Mouse (Mus musculus): ENCODE measurements around the gene Kdm2a. TPM values are rescaled to one million over a fixed set of nuclear protein-coding genes. Genes with fewer than 3 reads are reported as not detected.
A peak's percentile ranks its signal among the peaks of the same experiment; 100 is the strongest.

Kdm2a gene
- total RNA-seq (2021), result 10 to 100 TPM; 35.3 to 44.0 TPM

DNA sequence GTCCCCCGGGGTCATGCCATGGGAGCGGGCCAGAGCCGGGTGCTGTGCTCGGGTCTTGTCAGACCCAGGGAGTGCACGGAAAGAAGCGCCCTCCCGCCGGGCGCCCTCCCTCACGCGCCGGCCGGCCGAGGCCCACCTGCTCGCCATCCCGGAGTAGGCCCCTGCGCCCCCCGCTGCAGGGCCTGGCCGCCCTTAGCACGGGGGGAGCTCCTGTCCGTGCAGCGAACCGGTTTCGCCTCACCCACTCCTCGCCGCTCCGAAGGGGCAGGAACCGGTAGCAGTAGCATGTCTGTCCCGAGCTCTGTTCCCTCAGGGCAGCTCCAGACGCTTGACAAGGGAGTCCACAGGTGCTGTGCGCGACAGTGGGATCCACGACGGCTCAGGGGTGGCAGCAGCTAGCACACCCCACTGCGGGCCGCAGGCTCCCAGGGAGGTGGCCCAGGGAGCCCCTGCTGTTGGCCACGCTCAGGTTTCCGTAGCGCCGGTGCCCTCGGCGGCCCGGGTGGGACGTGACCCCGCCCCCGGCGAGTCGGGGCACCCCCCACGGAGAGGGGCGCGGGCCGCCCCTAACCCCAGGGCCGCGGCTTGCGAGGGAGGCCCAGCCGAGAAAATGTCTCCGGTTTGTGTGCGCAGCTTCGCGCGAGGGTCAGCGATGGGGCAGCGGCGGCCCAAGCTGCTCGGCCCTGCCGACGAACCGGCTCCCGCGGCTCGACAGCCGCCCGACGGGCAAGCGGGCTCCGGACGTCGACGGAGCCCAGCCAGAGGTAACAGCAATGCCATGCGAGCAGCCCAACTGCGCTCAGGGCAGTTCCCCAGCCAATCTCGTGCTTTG, at the start of gene Kdm2a:
Gene Kdm2a (minus strand): TSS at position 488 of the 832 bp plus-strand sequence.
- intact Hi-C loops (cut with DNase I), result loop anchor here (5.0 kb wide), 1 partner anchor 61 kb away; no protein-coding TSS in a partner anchor
- peak; percentile 53 for DNase-seq (ENCODE audit: low spot score)

DNA sequence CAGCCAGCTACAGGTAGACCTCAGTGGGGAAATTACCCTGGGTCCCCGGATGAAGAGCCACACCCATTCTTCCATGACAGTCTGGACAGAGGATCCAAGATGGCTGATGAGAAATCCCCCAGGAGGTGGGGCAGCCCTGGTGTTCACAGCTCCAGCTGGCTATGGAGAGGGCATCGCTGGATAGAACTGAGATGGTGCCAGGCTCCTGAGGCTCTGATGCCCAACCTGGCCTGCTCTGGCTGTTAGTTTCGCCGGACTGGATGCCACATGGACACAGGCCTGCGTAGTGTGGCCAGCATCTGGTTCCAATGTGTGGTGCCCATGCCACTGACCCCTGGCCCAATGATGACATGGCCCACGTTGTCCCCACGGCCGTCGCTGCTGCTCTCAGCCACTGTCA, 49.4 kb upstream of the Kdm2a start:
- DNase-seq (ENCODE audit: low spot score), result no peak
- intact Hi-C loops (cut with DNase I), result no loop called here

DNA sequence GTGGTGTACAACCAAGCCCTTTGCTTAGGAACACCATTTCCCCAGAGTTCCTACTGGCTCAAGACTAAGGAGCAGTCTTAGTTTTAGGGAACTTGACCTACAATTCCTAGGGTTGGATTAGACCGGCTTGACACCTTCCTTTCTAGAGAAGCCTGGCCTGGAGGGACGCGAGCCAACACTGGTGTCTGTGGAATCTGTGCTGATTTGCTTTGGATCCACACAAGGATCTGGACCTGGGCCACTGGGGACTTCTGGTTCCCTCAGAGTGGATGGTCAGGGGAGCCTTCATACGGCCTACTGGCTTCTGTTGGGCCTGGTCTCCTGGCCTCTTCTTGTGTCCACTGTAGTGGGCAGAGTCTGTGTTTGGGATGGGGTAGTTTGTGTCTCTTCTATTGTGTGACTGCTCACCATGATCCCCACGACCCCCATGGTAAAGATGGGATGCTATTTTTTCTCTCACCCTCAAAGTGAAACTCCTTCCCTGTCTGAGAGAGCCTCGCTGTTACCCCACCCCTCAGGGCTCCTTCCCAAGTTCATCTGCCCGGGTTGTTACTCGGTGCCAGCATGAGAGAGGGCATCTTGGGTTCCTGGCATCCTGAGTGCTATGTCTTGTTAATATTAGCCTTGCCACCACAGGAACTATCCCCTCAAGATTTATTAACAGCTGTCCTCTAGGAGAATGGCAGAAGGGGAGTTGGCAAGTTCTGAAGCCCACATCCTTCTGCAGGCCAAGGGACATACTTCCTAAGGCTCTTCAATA, 48.8 kb upstream of the Kdm2a start:
- intact Hi-C loops (cut with DNase I), result no loop called here
- DNase-seq (ENCODE audit: low spot score), result no peak

DNA sequence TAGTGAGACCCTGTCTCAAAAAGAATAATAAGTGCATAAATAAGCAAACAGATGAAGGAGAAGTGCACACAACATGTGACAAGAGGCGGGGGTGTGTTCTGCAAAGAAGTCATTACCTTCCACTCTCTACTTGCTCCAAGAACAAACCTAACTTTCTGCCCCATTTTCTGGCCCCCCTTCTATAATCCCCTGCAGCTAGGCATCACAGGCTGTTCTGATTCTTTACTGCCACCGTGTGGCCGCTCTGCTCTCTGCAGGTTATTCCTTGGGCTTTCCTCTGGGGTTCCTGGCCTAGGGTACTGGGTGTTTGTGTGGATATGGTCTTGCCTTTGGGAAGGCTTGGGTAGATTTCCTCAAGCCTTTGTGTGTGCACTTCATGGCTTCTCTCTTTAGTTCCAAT, 44.3 kb upstream of the Kdm2a start:
- peak; percentile 40 for DNase-seq (ENCODE audit: low spot score)
- intact Hi-C loops (cut with DNase I), result no loop called here

DNA sequence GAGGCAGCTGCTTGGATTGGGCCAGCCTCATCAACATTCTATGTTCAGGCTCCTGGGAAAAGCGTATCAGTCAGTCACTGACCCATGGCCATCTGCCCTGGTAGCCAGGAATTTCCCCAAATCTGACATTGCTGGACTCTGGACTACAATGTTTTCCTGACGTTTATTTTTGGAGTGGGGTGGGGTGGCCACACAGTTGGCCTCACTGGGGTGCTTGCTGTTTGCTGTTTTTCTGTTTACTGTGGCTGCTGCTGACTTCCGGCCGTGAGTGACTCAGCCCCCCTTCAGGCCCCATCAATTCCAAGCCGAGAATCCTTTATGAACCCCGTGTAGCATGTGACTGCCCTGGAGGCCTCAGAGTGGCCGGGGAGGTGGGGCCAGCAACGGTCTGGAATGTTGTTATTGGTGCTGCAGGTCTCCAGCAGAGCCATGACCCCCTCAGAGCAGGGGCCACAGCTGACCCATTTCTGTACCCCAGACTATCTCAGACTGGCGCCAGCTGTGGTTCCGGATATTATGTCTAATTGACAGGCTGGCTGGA, 43.6 kb upstream of the Kdm2a start:
- intact Hi-C loops (cut with DNase I), result no loop called here
- DNase-seq (ENCODE audit: low spot score), result no peak

DNA sequence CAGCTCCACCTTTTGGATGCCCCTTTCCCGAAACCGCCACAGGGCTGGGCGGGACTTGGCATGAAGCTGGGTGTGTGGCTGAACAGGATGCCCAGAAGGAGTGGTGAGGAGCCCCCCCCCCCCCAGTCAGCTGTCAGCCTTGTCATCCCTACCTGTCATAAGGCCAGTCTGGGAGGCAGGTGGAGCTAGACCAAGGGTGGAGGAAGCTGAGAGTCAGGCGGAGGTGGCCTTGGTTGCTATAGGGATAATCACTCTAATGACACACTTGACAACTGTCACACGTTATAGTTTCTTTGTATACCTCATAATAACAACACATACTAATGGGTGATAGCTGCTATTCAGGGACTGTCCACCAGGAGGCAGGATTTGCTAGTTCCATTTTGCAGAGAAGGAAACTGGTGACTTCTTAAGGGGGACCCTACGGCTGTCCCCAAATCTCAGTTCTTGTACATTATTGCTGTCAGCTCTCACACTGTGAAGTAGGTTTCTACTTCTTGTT, 43.1 kb upstream of the Kdm2a start:
- intact Hi-C loops (cut with DNase I), result no loop called here

DNA sequence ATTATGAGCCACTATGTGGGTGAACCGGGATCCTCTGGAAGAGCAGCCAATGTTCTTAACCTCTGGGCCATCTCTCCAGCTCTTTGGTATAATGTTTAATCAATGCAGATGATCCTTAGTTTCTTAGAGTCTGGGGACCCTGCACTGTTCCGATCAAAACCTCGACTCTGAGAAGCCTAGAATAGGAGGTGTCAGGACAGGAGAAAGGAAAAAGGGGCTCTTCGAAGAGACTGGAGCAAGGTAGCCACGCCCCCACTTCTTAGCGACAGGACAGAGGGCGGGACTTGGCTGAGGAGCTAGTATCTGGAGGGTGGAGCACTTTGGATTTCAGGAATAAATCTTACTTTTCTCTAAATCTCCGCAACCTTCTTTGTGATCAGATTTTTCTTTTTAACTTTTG, 42.1 kb upstream of the Kdm2a start:
- intact Hi-C loops (cut with DNase I), result no loop called here
- DNase-seq (ENCODE audit: low spot score), result no peak

More for the DNA sequence above, 43.1 kb upstream of the Kdm2a start:
- no peak for DNase-seq (ENCODE audit: low spot score)

DNA sequence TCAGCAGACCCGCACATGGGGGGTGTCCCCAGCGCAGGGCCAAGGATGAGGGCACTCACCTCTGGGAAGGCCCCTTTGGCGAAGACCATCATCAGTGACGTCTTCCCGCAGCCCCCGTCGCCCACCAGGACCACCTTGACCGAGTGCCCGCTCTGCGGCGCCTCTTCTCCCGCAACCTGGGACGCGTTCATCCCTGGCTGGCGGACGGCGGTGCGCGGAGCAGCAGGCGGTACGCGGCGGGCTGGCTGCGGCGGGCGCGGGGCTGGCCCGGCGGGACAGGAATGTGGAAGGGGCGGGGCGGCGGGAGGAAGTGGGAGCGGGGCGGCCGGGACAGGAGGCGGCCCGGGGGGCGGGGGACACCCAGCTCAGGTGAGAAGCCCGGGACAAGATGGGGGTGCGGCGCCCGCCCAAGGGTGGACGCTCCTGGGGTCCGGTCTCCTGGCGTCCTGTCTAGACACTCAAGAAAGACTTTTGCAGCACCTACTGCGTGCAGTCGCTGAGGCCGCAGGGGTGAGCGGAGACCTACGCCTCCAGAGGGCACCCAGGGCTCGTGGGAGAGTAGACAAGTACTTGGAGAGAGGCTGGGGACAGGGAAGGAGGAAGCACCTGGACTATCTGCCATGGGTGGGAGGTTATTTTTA, 41.2 kb upstream of the Kdm2a start, which contains the start of gene Rhod:
Gene Rhod (minus strand): TSS at position 272 of the 641 bp plus-strand sequence.
- DNase-seq (ENCODE audit: low spot score), result no peak
- intact Hi-C loops (cut with DNase I), result no loop called here

DNA sequence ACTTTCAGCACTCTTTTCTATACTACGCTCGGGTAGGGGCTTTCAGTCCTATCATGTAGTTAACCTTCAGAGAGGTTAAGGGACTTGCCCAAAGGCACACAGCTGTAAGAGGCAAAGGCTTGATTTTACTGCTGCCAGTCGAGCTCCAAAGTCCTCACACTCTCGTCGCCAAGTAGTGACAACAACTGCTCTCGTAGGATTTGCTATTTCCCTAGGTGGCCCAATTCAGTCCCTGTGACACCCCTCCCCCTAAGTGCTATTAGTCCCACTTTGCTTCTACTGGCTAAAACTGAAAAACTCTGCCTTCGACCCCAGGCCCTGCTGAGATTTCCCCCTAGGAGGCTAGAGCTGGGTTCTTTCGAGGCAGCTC, 40.7 kb upstream of the Kdm2a start:
- intact Hi-C loops (cut with DNase I), result no loop called here
- no peak for DNase-seq (ENCODE audit: low spot score)

DNA sequence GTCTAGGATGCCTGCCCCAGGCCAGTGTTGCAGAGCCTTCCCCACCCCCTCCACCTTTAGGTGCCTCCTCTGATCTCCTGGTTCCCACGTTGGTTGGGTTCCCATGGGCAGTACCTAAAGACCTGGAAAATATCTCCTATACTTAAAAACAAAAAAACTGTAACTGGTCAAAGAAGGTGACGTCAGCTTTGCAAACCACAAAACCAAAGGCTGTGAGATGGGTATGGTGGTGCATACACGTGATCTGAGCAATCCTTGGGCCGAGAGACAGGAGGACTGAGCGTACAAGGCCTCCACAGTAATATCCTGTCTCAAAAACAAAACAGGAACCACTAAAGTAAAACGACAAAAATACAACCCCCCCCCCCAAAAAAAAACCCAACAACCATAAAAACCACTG, 39.8 kb upstream of the Kdm2a start:
- intact Hi-C loops (cut with DNase I), result no loop called here
- no peak for DNase-seq (ENCODE audit: low spot score)

DNA sequence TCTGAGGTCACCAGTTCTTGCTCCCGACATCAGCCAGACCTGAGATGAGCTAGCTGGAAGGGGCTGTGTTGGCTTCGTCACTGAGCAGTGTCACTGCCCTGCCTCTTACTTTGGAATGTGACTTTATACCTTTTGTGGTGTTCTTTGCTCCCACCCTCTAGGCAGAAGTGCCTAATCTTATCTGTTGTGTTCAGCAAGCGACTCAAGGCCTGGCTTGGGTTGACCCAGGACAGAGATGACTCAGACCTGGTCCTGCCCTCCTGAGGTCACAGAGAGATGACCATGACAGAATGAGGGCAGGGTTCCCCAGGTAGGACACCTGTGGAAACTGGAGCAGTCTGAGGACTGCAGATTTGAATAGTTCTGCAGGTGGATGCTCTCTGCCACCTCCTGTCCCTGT, 38.2 kb upstream of the Kdm2a start:
- intact Hi-C loops (cut with DNase I), result no loop called here
- no peak for DNase-seq (ENCODE audit: low spot score)

DNA sequence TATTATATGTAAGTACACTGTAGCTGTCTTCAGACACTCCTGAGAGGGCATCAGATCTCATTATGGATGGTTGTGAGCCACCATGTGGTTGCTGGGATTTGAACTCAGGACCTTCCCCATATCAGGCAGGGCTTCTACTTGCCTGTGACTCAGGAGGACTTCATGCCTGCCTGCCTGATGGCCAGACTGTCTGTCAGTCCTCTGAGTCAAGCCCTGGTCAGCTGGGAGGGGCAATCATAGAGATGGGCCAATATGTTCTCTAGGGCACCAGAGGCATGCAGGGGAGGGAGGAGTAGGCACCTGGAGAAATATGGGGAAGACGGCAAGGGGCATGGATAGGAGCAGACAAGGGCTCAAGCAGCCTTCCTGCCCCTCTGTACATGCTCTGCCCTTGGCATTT, 36.9 kb upstream of the Kdm2a start:
- intact Hi-C loops (cut with DNase I), result no loop called here

DNA sequence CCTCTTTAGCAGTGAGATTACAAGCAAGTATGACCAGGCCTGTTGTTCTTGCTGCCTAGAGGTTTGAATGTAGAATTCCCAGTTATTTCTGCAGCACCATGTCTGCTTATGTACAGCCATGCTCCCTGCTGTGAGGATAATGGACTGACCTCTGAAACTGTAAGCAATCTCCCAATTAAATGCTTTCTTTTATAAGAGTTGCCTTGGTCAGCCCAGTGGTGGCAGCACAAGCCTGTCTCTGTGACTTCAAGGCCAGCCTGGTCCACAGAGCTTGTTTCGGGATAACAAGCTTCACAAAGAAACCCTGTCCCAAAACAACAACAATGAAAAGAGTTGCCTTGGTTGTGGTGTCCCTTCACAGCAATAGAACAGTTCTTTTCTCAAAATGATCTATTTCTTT, 35.7 kb upstream of the Kdm2a start:
- no peak for DNase-seq (ENCODE audit: low spot score)
- intact Hi-C loops (cut with DNase I), result no loop called here

More for the DNA sequence above, 36.9 kb upstream of the Kdm2a start:
- no peak for DNase-seq (ENCODE audit: low spot score)

DNA sequence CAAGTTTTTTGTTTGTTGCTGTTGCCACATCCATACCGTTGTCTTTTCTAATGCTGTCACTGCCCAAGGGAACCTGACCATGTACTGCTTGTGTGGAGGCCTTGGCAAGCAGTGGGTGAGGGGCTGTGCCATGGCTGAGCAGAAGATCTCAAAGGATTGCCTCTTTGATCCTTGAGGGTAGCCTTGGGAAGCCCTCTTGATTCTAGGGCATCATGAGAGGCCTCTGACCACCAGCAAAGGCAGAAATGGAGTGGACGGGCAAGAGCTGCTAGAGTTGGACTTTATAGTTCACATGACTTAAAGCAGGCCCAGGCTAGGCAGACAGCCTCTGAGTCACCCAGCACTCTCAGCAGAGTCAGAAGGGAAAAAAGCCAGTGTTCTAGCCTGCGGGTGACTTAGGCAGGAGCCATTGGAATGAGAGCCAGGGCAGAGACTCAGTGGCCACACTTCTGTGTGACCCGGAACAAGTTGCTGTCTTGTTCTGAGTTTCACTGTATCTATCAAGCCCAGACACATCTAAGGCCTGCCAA, 32.1 kb upstream of the Kdm2a start:
- intact Hi-C loops (cut with DNase I), result no loop called here
- DNase-seq (ENCODE audit: low spot score), result no peak

DNA sequence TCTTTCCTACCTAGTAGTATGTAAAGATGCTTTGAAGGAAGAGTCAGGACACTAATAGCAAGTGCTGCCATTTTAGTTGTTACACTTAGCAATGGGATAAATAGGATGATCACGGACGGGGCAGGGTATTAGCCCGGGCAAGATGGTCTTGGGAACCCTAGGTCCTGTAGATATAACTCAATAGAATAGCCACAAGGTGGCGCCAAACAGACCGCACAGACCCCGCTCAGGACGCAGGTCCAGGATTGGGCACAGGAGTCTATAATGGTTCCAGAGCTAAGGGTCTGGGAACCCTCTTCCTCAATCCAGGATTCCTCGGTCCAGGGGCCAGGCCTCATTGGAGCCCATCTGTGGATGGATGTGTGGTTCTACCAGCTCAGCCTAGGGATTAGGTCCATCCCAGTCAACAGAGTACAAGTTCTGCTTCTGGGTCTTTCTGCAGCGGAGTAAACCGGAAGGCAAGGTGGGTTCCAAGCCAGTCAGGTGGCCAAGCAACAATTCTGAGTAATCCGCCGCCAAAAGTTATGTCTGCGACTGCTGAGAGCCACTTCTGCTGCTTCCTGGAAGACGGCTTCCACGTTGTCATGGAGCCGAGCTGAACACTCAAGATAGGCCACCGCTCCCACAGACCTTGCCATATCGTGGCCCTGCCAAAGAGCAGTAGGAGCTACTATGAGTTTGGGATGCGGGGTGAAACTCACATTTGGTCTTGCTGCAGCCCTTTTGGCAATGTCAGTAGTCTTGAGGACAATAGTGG, 27.7 kb upstream of the Kdm2a start:
- intact Hi-C loops (cut with DNase I), result no loop called here
- DNase-seq (ENCODE audit: low spot score), result no peak

DNA sequence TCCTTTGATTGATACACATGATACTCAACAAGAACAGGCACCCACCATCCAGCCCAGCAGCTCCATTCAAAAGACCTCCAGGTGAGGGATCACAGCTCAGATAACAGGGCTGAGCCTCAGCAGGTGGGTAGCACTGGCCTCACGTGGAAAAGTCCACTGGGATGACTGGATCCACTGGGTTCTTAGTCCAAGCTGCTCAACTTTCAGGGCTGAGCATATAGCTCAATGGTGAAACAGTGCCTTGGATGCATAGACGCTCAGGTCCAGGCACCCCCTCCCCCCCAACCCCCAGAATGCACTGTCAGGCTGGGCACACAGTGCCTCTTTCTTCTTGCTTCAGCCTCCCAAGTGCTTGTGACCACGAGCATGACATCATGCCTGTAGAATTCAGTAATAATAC, 24.9 kb upstream of the Kdm2a start:
- no peak for DNase-seq (ENCODE audit: low spot score)
- intact Hi-C loops (cut with DNase I), result no loop called here

DNA sequence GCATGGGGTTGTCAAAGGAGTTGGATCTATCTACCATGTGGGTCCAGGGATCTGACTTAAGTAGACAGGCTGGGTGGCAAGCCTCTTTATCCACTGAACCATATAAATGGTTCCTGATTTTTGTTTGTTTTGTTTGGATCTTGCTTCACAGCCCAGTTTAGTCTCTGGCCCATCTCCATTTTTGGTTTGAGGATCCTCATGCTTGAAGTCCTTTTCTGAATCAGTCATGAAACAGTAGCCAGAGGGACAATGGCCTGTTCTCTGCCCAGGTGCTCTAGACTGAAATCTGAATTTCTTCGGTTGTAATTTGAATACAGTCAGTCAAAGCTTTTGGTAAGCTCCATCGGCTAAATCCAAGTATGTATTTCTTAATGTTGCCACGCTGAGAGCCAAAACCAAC, 24.5 kb upstream of the Kdm2a start:
- DNase-seq (ENCODE audit: low spot score), result no peak
- intact Hi-C loops (cut with DNase I), result no loop called here

DNA sequence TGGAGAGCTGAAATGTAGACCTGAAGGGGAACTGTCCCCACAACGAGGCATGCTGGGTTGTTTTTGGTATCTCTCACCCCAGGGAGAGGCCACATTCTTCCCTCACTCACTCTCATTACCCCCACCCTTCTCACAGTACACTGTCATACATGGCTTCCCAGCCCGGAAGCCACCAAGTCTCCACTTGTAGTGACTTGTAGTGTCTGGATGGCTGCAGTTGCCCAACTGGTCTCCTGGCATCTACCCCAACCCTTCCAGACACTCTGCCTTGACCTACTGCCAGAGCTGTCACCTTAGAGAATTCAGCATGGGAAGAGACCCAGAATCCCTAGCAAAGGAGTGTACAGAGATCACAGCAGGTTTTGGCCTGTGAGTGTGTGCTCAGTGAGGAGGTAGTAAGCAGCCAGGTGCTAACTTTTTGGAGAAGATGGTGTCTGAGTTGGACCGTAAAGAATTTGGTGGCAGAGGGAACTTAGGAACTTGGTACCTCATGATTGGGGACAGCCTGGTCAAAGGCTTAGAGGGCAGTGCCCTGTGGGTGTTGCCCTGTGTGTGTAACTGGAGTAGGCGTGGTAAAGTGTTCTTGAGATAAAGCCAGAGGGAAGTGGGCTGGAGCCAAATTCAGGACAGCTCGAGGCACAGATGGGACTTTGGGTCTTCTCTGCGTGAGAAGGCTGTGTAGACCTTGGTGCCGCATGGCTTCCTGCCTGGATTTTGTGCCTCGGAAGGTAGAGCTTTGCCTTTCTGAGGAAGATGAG, 22.2 kb upstream of the Kdm2a start:
- DNase-seq (ENCODE audit: low spot score), result no peak
- intact Hi-C loops (cut with DNase I), result no loop called here

DNA sequence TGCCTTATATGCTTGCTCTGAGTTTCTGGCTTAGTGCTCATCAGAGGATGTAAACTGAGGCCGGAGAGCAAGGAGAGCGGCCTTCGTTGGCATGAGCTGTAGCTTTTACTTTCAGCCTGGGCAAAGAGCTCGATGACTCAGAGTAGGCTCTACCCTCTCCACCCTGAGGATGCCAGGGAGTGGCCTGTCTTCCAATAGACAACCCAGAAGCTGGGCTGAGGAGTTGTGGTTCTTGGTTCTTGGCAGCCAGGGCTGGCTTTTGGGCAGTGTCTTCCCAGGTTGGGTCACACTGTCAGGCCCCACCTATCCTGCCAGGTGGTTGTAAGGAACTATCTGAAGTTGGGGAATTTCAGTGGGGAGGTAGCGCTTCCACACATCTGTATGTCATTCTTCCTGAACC, 21.6 kb upstream of the Kdm2a start:
- no peak for DNase-seq (ENCODE audit: low spot score)
- intact Hi-C loops (cut with DNase I), result loop anchor here (5.0 kb wide), 1 partner anchor 162 kb away; no protein-coding TSS in a partner anchor
